Mouse (Mus musculus): ENCODE measurements around the gene Fzd10. TPM values are rescaled to one million over a fixed set of nuclear protein-coding genes. Genes with fewer than 3 reads are reported as not detected.
A peak's percentile ranks its signal among the peaks of the same experiment; 100 is the strongest.

Gene Fzd10
- polyA plus RNA-seq, 1 experiment from 2014 or later = 14.0 TPM

- peak; percentile 35 for DNase-seq (ENCODE audit: low spot score)
- Histone ChIP-seq H3K4me1 (peaks cover 45% of the 10 kb centered on the region), H3K27me3 (ENCODE audit: low read depth, poor library complexity, severe bottlenecking) (peaks cover 60% of the 10 kb centered on the region), H3K36me3 (no peaks in the 10 kb centered on the region), H3K27ac (replicated peaks) (no peak overlapping the region), H3K4me3 (peak overlapping the region; percentile 7; the same call in 1 of the 2 replicates), H3K9me3 (replicated peaks) (no peaks in the 10 kb centered on the region)
- 15% methylated on average over 9 of the region's 9 CpGs for WGBS
These were observed 17.0 kb downstream of the Fzd10 start for GRCm38 (mm10) chr5:128617621-128618020.

DNA sequence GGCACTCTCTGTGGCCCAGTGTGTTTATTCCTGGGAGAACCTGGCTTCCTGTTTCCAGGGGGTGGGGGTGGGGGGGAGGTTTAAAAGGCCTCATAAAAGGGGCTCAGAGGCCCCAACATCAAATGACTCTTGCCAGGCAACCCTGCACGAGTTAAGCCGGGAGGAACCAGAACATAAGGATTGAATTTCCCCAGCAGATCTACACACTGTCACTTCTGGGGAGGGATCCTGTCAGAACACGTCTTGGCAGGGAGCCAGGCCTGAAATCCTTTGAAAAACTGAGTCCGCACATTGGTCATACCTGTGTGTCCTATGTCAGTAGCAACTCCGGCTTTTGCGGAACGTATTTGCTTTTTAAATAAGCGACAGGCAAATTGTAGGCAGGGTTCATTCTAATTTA lies 19.3 kb downstream of the Fzd10 start:
- DNase-seq (ENCODE audit: low spot score) = no peak

GRCm38 (mm10) chr5:128620408-128620807 lies 19.8 kb downstream of the Fzd10 start:
- no peaks in the 10 kb centered on the region for H3K9me3 ChIP-seq (replicated peaks)
- no peaks in the 10 kb centered on the region for H3K36me3 ChIP-seq
- DNase-seq (ENCODE audit: low spot score) = no peak
- 0 out of 2 replicates have a peak overlapping the region, but pooled peaks have one; percentile 9 for H3K4me3 ChIP-seq
- H3K27me3 ChIP-seq (ENCODE audit: low read depth, poor library complexity, severe bottlenecking) = peaks cover 67% of the 10 kb centered on the region
- peaks cover 45% of the 10 kb centered on the region for H3K4me1 ChIP-seq
- peak overlapping the region; percentile 65 for H3K27ac ChIP-seq (replicated peaks)
- 2% methylated on average over 9 of the region's 9 CpGs for WGBS

More for the DNA sequence above, 19.3 kb downstream of the Fzd10 start:
- Histone ChIP-seq H3K9me3 (replicated peaks) (no peaks in the 10 kb centered on the region), H3K4me3 (no peak overlapping the region), H3K27ac (replicated peaks) (peak overlapping the region; percentile 67), H3K36me3 (no peaks in the 10 kb centered on the region), H3K4me1 (peaks cover 45% of the 10 kb centered on the region), H3K27me3 (ENCODE audit: low read depth, poor library complexity, severe bottlenecking) (peaks cover 67% of the 10 kb centered on the region)
- 32% methylated on average over 8 of the region's 8 CpGs for WGBS

GRCm38 (mm10) chr5:128627763-128628162 lies 27.1 kb downstream of the Fzd10 start:
- H3K36me3 ChIP-seq = no peaks in the 10 kb centered on the region
- 0 out of 2 replicates have a peak, but pooled peaks cover 10% of the 10 kb centered on the region for H3K27me3 ChIP-seq (ENCODE audit: low read depth, poor library complexity, severe bottlenecking)
- H3K4me3 ChIP-seq = no peak overlapping the region
- no peak for DNase-seq (ENCODE audit: low spot score)
- 48% methylated on average over 5 of the region's 5 CpGs for WGBS
- no peak overlapping the region for H3K27ac ChIP-seq (replicated peaks)
- no peaks in the 10 kb centered on the region for H3K9me3 ChIP-seq (replicated peaks)
- peaks cover 8% of the 10 kb centered on the region for H3K4me1 ChIP-seq

DNA sequence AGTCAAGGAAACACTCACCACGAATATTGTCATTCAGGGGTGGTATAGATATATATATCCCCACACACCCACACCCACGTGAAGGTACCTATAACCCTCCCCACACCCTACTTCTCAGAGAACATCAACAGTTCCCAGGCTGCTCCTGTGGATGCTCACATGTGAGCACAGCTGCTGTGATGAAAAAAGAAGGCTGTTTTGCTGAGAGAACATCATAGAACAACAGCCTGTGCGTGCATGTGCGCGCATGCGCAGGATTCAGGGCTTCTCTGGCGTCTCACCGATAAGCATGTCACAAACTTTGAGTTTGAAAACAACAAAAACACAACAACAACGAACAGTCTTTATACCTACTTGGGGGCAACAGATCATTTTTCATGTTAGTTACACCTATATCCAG lies 36.0 kb downstream of the Fzd10 start:
- Histone ChIP-seq H3K9me3 (replicated peaks) (no peaks in the 10 kb centered on the region), H3K27me3 (ENCODE audit: low read depth, poor library complexity, severe bottlenecking) (no peaks in the 10 kb centered on the region), H3K36me3 (no peaks in the 10 kb centered on the region), H3K4me1 (peaks cover 14% of the 10 kb centered on the region), H3K4me3 (no peak overlapping the region), H3K27ac (replicated peaks) (no peak overlapping the region)
- 90% methylated on average over 9 of the region's 9 CpGs for WGBS
- no peak for DNase-seq (ENCODE audit: low spot score)

- Histone ChIP-seq H3K4me1 (peaks cover 14% of the 10 kb centered on the region), H3K9me3 (replicated peaks) (no peaks in the 10 kb centered on the region), H3K27me3 (ENCODE audit: low read depth, poor library complexity, severe bottlenecking) (no peaks in the 10 kb centered on the region), H3K36me3 (no peaks in the 10 kb centered on the region), H3K4me3 (no peak overlapping the region), H3K27ac (replicated peaks) (no peak overlapping the region)
- DNase-seq (ENCODE audit: low spot score) = no peak
- WGBS = 85% methylated on average over 26 of the region's 26 CpGs
These were observed 36.7 kb downstream of the Fzd10 start for GRCm38 (mm10) chr5:128637071-128638015.

DNA sequence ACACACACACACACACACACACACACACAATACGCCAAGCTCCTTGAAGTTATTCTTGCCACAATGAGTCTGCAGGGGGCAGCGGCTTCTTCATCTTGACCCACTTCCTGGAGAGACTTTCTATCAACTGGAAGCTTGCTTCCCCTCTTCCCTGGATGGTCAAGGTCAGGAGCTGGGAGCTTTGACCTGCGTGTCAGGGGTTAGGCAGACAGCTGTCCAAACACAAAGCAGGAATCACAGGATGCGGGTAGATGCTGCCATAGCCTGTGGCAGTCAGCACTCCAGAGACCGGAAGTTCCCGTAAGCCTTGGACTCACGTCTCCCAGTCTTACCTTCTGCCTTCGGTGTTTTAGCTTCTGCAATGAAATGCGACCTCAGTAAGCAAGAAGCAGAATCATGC lies 38.1 kb downstream of the Fzd10 start:
- Histone ChIP-seq H3K4me3 (no peak overlapping the region), H3K9me3 (replicated peaks) (no peaks in the 10 kb centered on the region), H3K27me3 (ENCODE audit: low read depth, poor library complexity, severe bottlenecking) (no peaks in the 10 kb centered on the region), H3K27ac (replicated peaks) (no peak overlapping the region), H3K36me3 (no peaks in the 10 kb centered on the region), H3K4me1 (peaks cover 14% of the 10 kb centered on the region)
- DNase-seq (ENCODE audit: low spot score) = peak; percentile 41
- WGBS = 63% methylated on average over 9 of the region's 9 CpGs

DNA sequence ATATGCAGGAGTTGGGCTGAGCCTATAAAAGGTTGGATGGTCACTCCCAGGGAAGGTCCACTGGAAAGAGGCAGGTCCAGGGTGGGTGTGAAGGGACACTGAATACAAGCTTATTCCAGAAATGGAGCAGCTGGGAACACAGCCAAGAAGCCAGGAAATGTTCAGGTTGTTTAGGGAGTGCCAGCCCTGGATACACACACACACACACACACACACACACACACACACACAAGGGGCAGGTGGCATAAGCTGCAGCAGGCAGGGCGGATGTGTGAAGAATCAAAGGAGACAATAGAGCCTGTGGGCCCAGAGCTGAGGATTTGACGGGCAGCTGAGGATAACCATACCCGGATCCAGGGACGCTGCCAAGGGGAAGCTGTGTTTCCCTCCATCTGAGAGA lies 42.4 kb downstream of the Fzd10 start:
- Histone ChIP-seq H3K36me3 (no peaks in the 10 kb centered on the region), H3K27ac (replicated peaks) (no peak overlapping the region), H3K9me3 (replicated peaks) (no peaks in the 10 kb centered on the region), H3K4me3 (no peak overlapping the region), H3K4me1 (peaks cover 17% of the 10 kb centered on the region), H3K27me3 (ENCODE audit: low read depth, poor library complexity, severe bottlenecking) (no peaks in the 10 kb centered on the region)
- DNase-seq (ENCODE audit: low spot score) = no peak
- 82% methylated on average over 4 of the region's 4 CpGs for WGBS

DNA sequence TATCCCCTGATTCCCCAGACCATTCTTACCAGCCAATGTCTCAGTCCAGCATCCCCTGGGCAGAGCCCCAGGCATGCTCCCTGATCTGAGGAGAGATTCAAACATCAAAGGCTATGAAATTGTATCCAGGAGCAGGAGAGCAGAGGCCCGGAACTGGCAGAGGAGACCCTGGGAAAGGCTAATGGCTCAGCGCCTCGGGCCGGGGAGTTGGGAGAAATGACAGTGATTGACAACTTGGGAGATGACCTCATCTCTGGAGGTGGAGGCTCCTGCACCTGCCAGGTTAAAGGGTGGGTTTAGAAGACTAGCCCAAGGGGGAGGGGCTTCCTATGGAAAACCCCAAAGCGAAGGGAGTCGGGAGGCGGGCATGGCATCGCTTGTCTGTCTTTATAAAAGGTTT lies 45.1 kb downstream of the Fzd10 start:
- no peaks in the 10 kb centered on the region for H3K36me3 ChIP-seq
- H3K4me1 ChIP-seq = peaks cover 7% of the 10 kb centered on the region; the same call in 1 of the 2 replicates
- no peaks in the 10 kb centered on the region for H3K27me3 ChIP-seq (ENCODE audit: low read depth, poor library complexity, severe bottlenecking)
- H3K9me3 ChIP-seq (replicated peaks) = no peaks in the 10 kb centered on the region
- no peak overlapping the region for H3K27ac ChIP-seq (replicated peaks)
- H3K4me3 ChIP-seq = no peak overlapping the region
- 74% methylated on average over 8 of the region's 8 CpGs for WGBS
- no peak for DNase-seq (ENCODE audit: low spot score)

DNA sequence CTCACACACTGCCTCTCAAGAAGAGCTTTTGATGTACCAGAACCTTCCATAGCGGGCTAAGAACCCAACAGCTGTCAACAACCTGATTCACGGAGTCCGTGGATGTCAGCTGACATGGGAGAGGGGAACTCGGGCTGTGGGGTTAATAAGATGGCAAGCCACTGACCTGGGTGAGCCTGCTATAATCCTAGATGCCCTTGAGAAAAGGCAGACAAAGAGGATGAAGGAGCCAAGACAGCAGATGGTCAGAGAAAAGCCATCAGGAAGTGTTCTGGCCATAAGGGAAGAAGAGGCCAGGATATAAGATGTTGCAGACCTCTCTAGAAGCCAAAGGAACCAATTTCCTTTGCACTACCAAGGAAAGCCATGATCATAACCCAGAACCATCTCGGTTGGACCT lies 45.6 kb downstream of the Fzd10 start:
- H3K27me3 ChIP-seq (ENCODE audit: low read depth, poor library complexity, severe bottlenecking) = no peaks in the 10 kb centered on the region
- WGBS = 88% methylated on average over 5 of the region's 5 CpGs

DNA sequence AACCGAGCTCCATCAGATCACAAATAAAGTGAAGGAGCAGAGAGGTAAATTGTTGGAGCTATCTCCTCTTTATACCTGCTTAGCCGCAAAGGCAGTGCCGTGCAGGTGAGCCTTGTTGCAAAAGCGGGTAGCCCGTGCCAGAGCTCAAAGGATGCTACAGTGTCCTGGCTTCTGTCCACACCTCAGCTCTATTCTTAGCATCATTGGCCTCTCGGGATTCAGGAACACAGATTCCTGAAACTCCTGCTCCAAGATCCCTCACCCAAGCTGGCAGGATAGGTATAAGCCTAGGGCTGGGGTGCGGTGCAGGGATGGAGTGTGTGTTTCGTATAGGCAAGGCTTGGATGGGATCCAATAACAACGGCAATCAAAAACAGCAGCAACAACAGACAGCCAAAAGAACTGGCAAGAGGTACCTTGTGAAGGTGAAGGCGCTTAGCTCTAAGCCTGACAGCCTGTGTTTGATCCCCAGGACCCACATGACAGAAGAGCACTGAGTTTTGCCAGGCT lies 46.6 kb downstream of the Fzd10 start:
- WGBS = 91% methylated on average over 10 of the region's 10 CpGs
- Histone ChIP-seq H3K9me3 (replicated peaks) (no peaks in the 10 kb centered on the region), H3K27ac (replicated peaks) (no peak overlapping the region), H3K36me3 (no peaks in the 10 kb centered on the region), H3K27me3 (ENCODE audit: low read depth, poor library complexity, severe bottlenecking) (no peaks in the 10 kb centered on the region), H3K4me1 (peaks cover 4% of the 10 kb centered on the region; the same call in 1 of the 2 replicates), H3K4me3 (no peak overlapping the region)
- no peak for DNase-seq (ENCODE audit: low spot score)

More for the DNA sequence above, 45.6 kb downstream of the Fzd10 start:
- Histone ChIP-seq H3K4me1 (peaks cover 5% of the 10 kb centered on the region; the same call in 1 of the 2 replicates), H3K4me3 (no peak overlapping the region), H3K9me3 (replicated peaks) (no peaks in the 10 kb centered on the region), H3K36me3 (no peaks in the 10 kb centered on the region), H3K27ac (replicated peaks) (no peak overlapping the region)
- DNase-seq (ENCODE audit: low spot score) = no peak

- Histone ChIP-seq H3K27me3 (ENCODE audit: low read depth, poor library complexity, severe bottlenecking) (no peaks in the 10 kb centered on the region), H3K4me3 (no peak overlapping the region), H3K27ac (replicated peaks) (no peak overlapping the region), H3K9me3 (replicated peaks) (no peaks in the 10 kb centered on the region; the same call in 1 of the 2 replicates), H3K4me1 (peaks cover 9% of the 10 kb centered on the region; the same call in 1 of the 2 replicates), H3K36me3 (no peaks in the 10 kb centered on the region)
- DNase-seq (ENCODE audit: low spot score) = no peak
- 82% methylated on average over 11 of the region's 11 CpGs for WGBS
These were observed 48.8 kb downstream of the Fzd10 start for GRCm38 (mm10) chr5:128649336-128649897.

All from midbrain, embryonic 10.5 days (tissue).